Mouse (Mus musculus): ENCODE results near the gene Trim21.

The Trim21 gene

DNA sequence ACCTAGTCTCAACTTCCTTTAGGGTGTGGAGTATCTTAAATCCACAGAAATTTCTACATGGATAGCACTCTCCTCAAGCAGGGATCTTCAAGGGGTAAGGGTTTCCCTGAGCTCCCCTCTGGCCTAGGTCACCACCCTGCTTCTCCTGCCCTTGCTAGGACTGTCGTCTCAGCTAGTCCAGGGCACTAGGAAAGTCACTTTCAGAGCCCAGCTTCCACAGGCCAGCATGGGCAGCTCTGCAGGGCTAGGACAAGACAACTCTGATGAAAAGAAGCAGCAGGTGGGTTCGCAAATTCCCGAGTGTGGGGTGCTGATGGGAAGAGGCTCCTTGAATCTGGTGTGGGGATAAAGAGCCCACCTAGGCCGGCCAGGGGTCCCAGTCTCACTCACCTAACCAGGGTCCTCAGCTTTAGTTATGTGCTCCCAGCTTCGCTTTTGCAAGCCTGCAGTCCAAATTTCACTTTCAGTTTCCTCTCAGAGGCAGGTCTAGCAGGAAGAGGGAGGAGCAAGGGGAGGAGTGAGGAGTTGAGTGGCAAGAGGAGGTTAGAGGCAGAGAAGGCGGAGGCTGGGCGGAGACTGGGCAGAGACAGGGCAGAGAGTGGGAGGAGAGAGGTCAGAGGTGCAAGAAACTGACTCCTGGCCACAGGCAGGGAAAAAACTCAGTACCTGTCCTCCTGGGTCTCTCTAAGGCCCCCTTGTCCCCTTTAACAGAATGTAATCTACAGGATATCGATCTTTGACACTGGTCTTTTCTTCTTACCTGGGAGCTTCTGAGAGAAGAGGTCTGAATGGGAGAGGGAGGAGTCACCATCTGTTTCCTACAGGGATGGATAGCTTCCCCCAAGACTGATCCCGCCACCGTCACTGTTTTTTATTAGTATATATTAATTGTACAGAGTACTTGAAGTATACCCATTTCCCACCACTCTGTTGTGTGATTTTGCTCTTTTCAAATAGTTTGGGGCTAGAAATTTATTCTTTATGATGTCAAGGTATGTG lies at the start of gene Trim21:
TSS of gene Trim21 (minus strand) at position 488 of the 999 bp plus-strand sequence.
- peak; percentile 41 to 43 for DNase-seq (ENCODE audit: low spot score in 2 of 2)

- DNase-seq (ENCODE audit: low spot score in 2 of 2): no peak
Measured at GRCm38 (mm10) chr7:102597378-102598031, 32.2 kb upstream of the Trim21 start, which contains the start of gene Olfr552. Olfr552 (plus strand) TSS chr7:102597770.

- no peak for DNase-seq (ENCODE audit: low spot score in 2 of 2)
Measured at GRCm38 (mm10) chr7:102591786-102592185, 26.5 kb upstream of the Trim21 start, which contains the start of gene Olfr551. Olfr551 (minus strand) TSS chr7:102591886.

DNA sequence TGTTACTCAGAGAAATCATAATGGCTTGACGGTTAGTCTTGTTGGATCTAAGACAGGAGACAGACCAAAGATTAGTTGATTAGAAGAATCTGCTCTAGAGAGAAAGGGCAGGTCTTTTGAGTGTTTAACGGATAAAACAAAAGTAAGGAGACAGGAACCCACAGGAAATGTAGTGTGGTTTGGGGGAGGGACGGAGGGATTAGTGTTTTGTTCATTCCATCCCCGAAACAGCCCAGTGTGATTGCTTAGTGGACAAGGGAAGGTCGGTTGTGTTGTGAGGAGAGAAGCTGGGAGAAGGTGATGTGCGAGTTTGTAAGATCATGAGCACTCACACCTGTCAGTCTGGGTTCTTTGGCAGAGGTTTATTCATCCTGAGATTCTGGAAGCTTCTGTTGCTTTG lies 10.7 kb upstream of the Trim21 start:
- no peak for DNase-seq (ENCODE audit: low spot score in 2 of 2)

GRCm38 (mm10) chr7:102573174-102573830 lies 8.0 kb upstream of the Trim21 start:
- DNase-seq (ENCODE audit: low spot score in 2 of 2): no peak

DNA sequence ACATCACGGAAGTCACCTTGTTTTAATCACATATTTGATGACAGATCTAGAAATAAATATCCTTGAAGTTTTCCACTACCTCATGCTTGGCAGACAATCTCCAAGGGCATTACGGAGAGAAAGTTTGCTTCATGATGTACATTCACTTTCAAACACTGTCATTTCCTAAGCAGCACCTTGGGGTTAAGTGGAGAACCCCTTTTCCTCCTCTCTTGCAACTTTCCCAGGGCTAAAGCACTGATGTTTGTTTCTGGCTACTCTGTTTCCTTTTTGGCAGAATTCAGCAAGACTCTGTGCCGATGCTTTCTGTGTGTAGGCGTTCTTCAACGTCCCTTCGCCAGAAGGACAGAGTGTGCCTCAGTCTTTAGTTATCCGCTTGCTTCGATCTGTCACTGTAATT lies 5.9 kb upstream of the Trim21 start, which contains the start of gene Olfr550:
TSS of gene Olfr550 (plus strand) at position 301 of the 400 bp plus-strand sequence.
- peak in 1 of 2 experiments; percentile 4 for DNase-seq (ENCODE audit: low spot score in 2 of 2)

DNA sequence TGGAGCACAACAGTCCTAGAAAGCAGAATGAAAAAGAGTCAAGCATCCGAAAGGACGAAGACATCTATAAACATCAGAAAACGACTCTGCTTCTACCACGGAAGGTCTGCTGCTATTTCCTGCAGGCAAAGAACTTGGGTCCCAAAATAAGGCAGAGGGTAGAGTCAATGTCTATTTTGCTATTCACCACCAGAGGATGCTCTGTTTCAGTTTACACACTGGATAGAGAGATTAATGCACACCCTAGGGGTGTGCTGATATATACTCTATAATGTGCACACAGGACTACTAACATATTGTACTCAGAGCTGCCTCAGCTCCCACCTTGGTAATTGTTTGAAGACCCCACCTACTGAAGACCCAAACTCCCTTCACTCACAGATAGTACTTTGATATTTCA lies 933 bp upstream of the Trim21 start:
- no peak for DNase-seq (ENCODE audit: low spot score in 2 of 2)

GRCm38 (mm10) chr7:102553279-102553678 lies 12.0 kb downstream of the Trim21 start:
- no peak for DNase-seq (ENCODE audit: low spot score in 2 of 2)

- no peak for DNase-seq (ENCODE audit: low spot score in 2 of 2)
Measured at GRCm38 (mm10) chr7:102549570-102549969, 15.7 kb downstream of the Trim21 start, which contains the start of gene Olfr549. Olfr549 (plus strand) TSS chr7:102549870.

- no peak for DNase-seq (ENCODE audit: low spot score in 2 of 2)
Measured at GRCm38 (mm10) chr7:102541251-102541650, 24.0 kb downstream of the Trim21 start.

DNA sequence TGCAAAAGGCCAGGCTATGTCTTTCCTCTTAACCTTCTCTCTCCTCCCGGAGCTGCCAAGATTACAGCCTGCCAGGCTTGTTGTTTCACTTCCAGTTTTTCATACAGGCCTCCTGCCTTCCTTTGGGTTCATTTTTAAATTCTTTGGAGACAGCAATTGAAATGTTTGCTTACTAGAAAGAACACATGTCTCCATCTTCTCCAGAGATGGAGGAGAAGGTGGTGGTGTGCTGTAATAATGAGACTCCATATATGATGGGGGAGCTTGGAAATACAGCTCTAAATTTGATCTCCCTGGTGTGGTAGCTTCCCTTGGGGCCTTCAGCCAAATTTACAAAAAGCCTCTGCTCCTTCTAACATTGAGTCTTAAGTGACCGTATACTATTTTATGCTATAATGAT lies 24.7 kb downstream of the Trim21 start, which contains the start of gene Olfr548-ps1:
TSS of gene Olfr548-ps1 (plus strand) at position 301 of the 400 bp plus-strand sequence.
- no peak for DNase-seq (ENCODE audit: low spot score in 2 of 2)

DNA sequence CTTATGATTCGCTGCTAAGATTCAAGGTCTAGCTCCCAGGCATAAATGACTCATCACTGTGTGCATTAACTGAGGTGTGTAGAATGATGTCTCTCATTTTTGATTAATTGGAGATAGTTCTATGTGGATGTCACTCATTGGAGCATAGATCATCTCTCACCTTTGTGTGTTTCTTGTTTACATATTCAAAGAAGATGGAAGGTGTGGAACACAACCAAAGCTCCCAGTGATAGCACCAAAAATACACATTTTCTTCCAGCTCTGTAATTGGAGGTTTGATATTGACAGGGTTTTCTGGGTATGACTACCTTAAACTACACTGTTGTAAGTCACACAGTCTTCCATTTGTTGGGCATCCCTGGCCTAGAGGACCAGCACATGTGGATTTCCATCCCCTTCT lies 30.8 kb downstream of the Trim21 start, which contains the start of gene Olfr547:
TSS of gene Olfr547 (plus strand) at position 301 of the 400 bp plus-strand sequence.
- no peak for DNase-seq (ENCODE audit: low spot score in 2 of 2)

GRCm38 (mm10) chr7:102529052-102529451 lies 36.2 kb downstream of the Trim21 start:
- no peak for DNase-seq (ENCODE audit: low spot score in 2 of 2)

GRCm38 (mm10) chr7:102517051-102517335 lies 48.3 kb downstream of the Trim21 start:
- DNase-seq (ENCODE audit: low spot score in 2 of 2): no peak

- DNase-seq (ENCODE audit: low spot score in 2 of 2): no peak
Measured at GRCm38 (mm10) chr7:102516261-102517050, 48.8 kb downstream of the Trim21 start.

DNA sequence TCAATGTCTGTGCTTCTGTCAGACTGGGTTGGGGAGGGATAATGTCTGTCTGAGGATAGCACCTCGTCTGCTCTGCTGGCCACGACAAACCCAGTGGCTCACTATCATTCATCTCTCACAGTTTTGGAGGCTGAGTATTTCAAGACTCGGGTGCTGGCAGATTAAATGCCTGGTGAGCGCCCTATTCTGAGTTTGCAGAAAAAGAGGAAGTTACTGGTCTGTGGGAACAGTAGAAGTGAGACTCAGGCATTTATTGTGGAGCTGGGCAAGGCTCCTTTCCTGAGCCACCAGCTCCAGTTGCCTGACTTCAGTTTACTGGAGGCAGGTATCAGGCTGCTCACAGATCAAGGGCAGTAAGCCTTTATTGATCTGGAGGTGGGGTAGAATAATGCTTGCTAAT lies 51.1 kb downstream of the Trim21 start:
- no peak for DNase-seq (ENCODE audit: low spot score in 2 of 2)

DNA sequence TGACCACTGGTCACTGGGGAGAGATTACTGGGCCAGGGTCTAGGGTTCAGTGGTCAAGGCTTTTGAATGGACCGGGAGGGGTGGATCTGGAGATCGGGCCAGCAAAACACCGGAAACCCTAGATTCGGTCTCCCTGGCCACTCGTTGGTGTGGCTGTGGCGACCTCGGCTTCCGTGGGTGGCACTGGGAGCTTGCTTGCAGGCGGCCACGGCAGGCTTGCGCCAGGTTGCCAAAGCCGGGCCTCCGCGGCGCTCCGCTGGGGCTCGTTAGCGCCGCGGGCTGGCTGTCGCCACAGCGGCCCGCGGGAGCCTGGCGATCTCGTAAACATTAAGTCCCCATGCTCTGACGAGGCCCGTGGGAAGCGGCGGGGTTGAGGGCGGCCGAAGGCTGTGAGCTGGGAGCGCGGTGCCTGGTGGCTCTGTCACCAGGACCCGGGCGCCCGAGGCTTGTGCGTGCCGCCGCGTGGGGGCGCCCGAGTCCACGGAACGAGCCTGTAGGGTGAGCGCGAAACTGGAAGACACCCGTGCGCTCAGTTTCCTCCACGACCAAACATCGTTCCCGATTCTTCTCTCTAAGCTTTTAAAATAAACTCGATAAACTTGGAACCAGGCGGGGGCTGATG lies 52.4 kb downstream of the Trim21 start:
- DNase-seq (ENCODE audit: low spot score in 2 of 2): peak; percentile 86

DNA sequence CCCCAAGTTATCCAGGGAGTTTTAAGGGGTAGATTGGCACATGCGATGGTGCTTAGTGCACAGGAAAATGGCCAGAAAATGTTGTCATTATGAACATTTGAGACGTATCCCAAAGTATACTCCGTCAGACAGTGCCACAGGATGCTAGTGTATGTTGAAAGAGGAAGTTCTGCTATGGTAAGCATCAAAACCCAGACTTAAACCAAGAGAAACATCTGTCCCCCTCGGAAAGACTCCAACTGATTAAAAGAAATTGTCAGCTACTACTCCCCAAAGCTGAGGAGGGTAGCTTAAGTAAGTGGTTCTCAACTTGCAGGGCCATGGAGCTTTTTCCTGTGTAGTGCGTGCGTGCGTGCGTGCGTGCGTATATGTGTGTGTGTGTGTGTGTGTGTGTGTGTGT lies 53.4 kb downstream of the Trim21 start:
- no peak for DNase-seq (ENCODE audit: low spot score in 2 of 2)

- no peak for DNase-seq (ENCODE audit: low spot score in 2 of 2)
Measured at GRCm38 (mm10) chr7:102509726-102510125, 55.6 kb downstream of the Trim21 start.

DNA sequence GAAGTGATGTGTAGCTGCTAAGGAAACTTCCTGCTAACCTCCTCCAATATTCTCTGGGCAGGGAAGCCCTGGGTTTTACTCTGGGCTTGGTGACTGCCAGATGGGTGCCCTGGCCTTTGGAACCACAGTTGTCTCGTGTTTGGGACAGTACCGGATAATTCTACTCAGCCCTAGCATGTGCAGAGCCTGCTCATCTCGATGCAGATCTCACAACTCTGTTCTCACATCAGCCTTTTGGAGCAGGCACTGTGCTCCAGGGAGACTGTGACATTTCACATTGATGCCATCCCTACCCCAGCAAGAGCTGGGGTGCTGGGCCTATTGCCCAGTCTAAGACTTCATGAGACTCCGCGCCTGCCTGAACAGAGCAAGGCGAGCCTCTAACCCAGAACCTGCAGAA lies 56.6 kb downstream of the Trim21 start:
- DNase-seq (ENCODE audit: low spot score in 2 of 2): no peak

DNA sequence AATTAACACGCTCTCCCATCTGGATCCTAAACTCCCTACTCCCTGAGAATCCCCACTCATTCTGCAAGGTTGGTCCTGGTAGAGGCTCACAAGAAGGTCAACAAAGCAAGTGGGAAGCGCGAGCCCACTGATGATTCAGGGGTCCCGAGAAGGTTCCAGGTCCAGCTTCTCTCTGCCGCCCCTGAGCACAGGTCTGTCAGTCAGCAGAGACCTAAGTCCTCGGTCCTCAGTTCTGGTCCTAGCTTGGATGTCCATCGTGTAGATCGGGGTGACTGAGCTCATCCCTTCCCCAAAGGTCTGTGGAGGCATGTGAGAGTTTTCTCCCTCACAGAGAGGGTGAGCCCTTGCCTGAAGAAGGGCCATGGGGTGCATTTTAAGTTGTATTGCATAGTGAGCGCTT lies 57.2 kb downstream of the Trim21 start:
- no peak for DNase-seq (ENCODE audit: low spot score in 2 of 2)

Data from frontal cortex, postnatal 36 days (tissue).